Mouse (Mus musculus): ENCODE data around the gene Tmem189.
"Not testable (repeated sequence)": the region's sequence is repeated elsewhere in the genome, so short reads cannot be mapped to it uniquely, and the experiment has no call there.

The Tmem189 gene

DNA sequence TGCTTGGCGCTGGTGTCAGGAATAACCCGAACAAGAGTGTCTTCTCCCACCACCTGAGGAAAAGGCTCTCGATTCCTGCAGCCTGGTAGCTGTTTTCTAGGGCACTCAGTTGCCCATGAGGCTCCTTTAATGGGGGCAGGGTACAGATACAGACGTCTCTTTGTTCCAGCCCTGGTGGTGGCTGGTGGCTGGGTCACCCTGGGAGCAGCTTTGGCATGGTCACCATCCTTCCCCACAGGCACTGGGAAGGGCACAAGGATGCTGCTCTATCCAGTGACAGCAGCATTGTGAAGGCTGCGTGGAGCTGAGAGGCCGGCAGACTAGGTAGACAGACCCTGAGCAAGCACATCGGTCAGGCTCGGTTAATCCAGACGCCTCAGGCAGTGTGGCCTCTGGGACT lies 38.0 kb downstream of the Tmem189 start:
- no peak for DNase-seq (ENCODE audit: low spot score in 2 of 2)

DNA sequence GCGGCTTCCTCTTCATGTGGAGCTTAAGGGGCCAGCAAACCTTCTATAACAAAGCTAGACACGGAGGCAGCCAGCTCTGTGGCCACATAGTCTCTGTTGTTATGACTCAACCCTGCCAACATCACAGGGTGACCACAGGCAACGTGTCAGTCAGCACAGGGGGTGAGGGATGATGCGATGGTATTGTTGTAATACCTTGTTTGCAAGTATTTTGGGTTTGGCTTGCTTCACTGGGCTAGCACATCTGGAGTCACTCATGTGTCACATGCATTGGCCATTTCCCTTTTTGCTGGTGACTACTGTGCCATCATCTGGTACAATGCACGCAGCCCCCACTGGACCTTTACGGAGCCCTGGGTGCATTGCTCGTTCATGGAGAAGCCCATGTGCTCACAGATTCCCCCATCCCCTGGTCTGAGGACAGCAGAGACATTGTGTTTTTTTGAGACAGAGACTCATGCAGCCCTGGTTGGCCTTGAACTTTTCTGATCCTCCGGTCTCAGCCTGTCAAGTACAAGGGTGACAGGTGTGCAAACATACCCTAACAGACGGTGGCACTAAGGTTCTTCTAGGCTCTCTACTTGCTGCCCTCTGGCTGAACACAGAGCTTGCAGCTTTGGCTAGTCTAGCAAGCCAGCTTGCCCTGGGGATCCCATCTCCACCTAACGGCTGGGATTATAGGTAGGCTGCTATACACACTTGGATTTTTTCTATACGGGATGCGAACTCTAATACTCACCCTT lies 40.2 kb downstream of the Tmem189 start:
- no peak for DNase-seq (ENCODE audit: low spot score in 2 of 2)

DNA sequence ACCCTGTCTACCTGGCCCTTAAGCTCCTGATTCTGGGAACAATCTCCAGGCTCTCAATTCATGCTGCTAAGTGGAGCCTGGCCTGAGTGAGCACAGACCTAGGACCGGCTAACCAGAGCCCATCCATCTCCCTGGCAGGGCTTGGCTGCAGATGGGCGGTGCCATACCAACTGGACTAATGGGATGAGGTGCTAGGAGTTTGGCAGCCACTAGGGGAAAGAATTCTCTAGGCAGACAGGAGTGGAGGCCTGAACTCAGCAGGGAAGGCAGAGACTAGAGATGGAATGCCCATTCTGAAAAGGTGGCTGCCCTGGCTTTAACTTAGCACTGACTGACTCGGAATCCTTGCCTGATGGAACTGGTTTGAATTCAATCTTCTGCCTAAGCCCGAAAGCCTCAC lies 43.2 kb downstream of the Tmem189 start:
- DNase-seq (ENCODE audit: low spot score in 2 of 2) = no peak

DNA sequence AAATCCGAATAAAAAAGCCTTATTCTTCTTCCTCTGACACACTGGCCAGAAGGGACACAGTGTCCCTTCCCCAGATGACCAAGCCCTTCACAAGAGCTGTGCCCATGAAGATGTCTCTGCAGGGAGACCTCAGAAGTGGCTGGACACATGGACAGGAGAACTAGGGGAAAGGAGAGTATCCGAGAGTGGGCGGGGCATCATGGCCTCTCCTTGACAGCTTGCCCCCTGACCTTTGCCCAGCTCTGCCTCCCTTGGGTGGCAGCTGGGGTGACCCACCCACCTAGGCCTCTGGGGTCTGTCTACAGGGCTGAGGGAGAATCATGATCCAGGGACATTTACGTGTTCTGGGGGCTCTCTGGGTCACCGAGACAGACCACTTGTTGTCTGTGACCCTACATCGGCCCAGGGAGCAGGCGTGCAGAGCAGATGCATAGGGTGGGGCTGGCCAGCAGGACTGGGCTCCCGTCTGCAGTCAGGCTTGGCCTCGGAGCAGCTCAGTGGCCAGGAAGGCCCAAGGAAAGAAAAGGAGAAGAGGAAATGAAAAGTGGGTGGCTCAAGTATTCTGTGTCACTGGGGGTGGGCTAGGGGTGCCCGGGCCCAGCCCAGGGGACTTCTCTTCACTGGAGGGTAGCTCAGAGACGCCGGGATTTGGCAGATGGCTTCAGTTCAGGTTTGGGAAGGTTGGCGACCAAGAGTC lies 46.1 kb downstream of the Tmem189 start:
- not testable (repeated sequence) for DNase-seq (ENCODE audit: low spot score in 2 of 2)

DNA sequence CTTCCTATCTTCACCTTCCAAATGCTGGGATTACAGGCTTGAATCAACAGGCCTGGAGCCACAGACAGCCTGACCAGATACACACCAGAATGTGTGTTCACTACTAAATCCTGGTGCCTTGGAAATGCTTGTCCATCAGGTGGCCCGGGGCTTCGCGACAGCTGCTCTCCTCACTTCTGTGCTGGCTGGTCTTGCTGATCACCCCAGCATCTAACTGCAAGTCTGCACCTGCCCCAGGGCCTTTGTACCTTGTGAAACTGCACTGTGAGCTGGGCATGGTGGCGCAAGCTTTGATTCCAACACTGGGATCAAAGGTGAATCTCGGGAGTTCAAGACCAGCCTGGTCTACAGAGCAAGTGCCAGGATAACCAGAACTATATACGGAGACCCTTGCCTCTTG lies 47.5 kb downstream of the Tmem189 start:
- DNase-seq (ENCODE audit: low spot score in 2 of 2) = no peak

DNA sequence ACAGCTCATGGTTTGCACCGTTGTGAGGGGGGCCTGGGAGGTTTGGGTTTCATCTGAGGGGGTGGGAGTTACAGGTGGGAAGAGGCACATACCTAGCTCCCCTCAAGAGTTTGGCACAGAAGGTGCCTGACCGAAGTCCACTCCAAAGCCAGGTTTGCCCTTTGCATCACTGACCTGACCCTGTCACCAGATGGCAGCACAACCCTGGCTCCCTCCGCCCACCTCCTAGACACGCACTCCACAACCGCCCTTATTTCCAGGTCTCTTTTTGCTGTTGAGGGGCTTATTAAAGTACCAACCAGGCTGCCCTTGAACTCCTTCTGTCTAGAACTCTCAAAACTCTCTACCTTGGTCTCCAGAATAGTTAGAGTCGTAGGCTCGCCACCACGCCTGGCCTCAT lies 48.3 kb downstream of the Tmem189 start:
- no peak for DNase-seq (ENCODE audit: low spot score in 2 of 2)

DNA sequence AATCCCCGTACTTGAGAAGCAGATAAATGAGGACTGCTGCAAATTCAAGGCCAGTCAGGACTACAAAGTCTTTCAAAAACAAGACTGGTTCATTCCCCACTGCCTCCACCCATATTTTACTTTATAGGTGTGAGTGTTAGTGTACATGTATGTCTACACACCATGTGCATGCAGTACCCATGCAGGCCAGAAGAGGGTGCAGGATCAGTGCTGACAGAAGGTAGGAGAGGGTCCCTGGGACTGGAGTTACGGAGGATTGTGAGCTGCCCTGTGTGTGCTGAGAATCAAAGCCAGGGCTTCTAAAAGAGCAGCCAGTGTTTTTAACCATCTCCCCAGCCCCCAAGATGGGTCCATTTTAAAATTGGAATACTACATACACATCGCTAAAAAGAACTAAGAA lies 49.3 kb downstream of the Tmem189 start:
- DNase-seq (ENCODE audit: low spot score in 2 of 2) = no peak

DNA sequence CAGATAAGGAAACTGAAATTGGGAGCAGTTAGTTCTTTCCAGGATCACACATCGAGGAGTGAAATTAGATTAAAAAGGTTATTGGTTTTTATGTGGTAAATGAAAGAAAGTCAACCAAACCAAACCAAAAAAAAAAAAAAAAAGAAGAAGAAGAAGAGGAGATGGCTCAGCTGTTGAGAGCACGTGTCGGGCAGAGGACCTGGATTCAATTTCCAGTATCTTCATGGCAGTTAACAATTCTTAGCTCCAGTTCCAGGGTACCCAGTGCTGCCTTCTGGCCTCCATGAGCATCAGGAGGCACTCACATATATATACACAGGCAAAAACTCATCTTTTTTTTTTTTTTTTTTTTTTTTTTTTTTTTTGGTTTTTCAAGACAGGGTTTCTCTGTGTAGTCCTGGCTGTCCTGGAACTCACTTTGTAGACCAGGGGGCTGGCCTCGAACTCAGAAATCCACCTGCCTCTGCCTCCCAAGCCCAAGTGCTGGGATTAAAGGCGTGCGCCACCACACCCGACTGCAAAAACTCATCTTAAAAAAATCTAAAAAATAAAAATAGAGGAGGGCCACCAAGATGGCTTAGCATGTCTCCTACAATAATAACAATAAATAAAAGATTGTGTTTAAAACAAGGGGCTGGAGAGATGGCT lies 54.6 kb downstream of the Tmem189 start:
- no peak for DNase-seq (ENCODE audit: low spot score in 2 of 2)

DNA sequence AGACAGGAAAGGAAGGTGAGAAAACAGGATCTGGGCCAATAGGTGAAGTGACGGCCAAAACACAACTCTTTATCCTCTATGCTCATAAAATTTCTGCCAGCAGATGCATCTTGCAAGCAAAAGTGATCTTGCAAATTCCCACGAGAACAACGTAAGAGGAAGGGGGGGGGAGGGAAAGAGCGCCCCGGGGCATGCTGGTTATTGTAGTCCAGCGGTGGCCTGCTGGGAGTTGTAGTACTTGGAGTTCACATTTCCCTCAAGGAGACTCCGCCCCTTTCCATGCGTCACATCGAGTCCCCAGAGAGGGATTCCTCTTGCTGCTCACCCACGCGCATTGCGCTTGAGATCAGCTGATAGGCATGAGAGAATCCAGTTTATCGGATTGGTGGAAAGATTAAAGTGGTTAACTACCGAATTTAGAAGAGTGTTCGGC lies 55.3 kb downstream of the Tmem189 start:
- DNase-seq (ENCODE audit: low spot score in 2 of 2) = peak; percentile 98 to 99

DNA sequence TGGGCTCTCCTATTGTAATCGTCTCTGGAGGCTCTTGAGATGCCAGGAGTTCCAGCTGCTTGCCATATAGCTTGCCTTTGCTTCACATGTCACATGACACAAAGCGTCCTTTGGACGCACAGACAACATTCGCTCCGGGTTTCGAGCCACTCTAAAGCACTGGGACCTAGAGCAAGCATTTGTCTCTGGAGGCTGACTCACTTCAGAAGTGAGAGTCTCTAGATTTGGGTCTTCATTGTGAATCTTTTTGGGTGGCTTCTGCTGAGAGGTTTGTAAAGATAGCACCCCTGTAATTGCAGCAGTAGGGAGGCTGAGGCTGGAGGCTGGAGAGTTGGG lies 56.1 kb downstream of the Tmem189 start:
- no peak for DNase-seq (ENCODE audit: low spot score in 2 of 2)

DNA sequence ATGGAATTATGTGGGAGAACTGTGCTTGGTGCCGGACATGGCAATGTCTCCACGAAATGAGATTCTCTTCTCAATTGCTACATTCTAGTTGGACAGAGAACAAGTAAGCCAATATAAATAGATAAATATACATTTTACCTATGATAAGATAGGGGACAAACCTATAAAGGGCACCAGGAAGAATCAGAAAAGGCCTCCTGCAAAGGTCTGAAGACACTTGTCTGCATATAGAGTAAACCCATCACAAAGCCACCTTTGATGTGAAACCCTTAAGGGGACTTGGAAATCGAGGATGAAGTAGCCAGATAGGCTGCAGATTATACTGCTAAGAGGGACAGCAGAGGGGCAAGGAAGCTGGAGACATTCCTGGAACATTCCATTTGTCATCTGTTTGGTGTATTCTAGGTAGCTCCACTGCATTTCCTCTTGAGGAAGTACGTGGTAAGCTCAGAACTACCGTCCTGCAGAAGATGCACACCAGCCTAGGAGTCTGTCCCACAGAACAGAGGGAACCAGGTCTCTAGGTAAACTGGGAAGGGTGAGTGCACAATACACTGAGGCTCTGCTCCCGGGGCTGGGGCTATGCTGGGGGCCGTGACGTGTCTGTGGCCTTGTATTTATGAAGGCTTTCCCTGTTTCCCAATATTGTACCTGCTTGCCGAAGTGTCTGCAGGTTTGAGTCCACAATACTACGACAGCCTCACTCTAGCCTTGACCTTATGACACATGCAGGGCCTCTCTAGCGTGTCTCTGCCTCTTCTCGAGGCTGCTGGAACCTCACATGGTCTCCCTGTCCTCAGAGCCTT lies 56.7 kb downstream of the Tmem189 start:
- no peak for DNase-seq (ENCODE audit: low spot score in 2 of 2)

DNA sequence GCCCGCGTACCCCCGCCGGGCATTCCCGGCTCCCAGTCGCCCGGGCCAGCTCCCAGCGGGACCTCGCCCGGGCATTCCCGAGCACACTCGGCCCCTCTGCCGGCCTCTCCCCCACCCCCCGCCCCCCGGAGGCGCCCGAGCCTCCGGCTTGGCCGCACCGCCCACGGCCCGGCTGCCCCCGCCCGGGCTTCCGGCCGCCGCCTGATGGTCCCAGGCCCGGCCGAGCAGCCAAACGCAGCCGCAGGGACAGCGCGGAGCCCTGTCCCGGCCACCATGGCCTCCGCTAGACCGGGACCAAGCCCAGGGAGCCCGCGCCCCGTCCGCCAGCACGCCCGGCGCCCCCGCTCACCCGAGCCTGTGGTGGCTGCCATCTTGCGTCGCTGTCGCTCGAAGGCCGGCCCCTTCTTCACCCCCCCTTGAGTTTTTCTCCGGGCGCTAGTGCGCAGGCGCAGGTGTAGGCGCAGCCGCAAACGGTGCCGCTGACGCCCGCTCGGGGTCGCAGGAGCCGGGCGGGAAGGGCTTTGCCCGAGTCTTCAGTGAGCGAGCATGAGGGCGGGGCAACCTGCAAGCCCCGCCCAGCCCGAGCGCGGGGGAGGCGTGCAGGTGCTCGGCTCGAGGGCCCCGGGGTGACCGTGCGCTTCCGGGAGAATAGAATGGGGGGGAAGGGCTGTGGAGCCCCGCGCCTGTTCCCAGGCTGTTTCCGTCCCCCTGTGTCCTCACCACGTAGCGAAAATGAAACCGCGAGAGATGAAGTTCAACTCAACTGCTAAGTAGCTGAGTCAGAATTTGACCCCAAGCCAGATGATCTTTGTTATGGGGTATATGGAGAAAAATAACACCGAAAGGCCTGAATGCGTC lies 57.8 kb downstream of the Tmem189 start, which contains the start of gene Ube2v1:
Ube2v1 (minus strand) TSS at position 505 of the 858 bp plus-strand sequence.
- peak; percentile 97 to 98 for DNase-seq (ENCODE audit: low spot score in 2 of 2)

DNA sequence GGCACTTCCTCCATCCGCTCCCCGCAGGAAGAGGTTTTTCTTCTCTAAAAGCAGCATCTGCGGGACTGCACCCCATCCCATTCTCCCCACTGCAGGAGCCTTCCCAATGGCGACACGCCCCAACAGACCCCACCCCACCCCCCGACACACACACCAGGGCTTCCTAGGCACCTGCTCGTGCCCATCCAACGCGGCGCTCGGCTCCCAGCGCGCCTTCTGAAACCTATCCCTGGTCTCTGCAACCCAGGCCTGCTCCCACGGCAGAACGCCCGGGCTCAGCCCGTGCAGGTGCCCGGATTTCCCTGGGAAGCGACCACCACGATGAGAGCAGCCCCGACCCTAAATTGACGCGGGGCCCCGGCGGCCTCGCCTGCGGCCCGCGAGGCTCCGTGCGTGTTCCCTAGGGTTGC lies 58.4 kb downstream of the Tmem189 start:
- DNase-seq (ENCODE audit: low spot score in 2 of 2) = peak; percentile 55 to 64

DNA sequence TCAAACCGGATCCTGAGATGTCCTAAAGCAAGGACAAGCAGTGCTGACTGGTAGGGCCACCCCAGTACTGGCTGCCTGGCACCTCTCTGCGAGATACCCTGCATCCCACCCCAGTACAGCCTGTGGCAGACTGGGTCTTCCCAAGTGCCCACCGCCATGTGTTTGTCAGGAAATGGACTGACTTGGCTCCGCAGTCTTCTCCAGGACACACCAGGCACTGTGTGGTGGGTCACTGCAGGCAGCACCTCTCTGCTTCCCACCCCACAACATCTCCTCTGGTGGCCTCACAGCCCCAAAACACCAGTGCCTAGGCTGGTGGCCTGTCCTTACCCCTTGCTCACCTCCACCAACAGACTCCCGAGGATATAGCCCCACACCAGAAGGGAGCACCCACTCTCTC lies 59.2 kb downstream of the Tmem189 start:
- no peak for DNase-seq (ENCODE audit: low spot score in 2 of 2)

DNA sequence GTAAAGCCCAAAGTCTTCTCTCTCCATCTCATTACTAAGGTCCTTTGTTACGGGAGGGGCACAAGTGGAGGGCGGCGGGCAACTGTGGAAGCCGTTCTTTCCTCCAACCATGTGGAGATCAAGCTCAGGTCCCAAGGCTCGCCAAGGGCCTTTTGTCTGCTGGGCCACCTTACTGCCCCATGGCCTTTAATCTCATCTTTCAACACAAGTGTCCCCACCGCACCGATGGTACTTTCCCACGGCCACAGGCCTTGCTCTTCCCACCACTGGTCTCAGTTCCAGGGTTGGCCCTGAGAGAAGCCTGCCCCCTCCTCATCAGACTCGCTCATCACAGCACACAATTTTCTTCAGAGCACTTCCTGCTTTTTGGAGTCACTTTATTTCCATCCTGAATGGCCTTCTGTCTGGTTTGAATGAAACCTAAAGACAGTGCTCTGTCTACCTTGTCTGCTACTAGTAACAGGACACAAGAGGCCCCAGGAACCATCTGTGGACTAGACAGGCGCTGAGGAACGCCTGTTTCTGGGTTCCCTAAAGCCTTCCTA lies 59.9 kb downstream of the Tmem189 start:
- DNase-seq (ENCODE audit: low spot score in 2 of 2) = no peak

DNA sequence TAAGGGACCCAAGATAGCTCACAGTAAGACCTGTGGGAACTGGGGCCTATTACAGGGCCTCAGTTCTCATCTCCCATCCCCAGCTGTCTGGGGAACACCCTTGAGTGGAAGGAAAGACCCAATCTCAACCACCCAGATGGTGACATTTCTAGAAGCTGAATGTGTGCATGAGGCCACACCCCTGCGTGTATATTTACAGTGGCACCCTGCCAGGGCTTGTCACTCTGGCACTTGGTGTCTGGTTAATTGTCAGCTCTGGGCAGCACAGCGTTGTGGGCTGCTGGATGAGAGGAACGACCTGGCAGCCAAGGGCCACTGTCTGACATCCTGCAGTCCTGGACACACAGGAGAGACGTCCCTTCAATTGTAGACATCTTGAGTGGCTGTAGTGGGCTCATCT lies 60.8 kb downstream of the Tmem189 start:
- peak in 1 of 2 experiments; percentile 66 for DNase-seq (ENCODE audit: low spot score in 2 of 2)

DNA sequence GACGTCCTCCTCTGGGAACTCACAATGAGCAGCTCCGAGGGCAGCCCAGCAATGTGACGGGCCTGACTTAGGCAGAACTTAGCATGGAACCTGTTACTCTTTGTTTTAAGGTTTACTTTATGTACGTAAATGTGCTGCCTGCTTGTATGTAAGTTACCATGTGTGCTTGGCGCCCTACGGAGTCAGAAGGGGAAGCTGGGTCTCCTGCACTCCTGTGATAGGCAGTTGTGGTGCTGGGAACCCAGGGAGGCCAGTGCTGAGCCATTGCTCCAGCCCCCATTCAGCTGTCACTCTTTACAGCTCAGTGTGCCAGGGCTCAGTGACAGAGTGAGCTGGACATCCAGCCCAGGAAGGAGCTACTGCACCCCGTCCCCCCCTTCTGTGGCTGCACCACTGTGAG lies 62.6 kb downstream of the Tmem189 start:
- DNase-seq (ENCODE audit: low spot score in 2 of 2) = no peak

DNA sequence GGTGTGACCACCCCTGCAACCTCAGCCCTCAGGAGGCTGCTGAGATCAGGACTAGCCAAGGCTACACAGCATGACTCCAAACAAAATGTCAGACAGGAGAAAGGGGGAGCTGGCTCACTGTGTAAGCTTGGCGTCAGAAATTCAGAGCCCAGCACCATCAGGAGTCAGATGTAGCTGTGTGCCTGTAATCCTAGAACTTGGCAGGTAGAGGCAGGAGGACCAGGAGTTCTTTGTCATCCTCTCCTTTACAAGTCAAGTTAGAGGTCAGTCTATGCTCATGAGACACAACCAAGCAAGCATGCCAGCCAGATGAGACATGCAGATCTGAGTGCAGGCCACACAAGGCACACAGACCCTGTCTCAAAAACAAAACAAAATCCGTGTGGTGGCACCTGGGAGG lies 64.0 kb downstream of the Tmem189 start:
- DNase-seq (ENCODE audit: low spot score in 2 of 2) = no peak

DNA sequence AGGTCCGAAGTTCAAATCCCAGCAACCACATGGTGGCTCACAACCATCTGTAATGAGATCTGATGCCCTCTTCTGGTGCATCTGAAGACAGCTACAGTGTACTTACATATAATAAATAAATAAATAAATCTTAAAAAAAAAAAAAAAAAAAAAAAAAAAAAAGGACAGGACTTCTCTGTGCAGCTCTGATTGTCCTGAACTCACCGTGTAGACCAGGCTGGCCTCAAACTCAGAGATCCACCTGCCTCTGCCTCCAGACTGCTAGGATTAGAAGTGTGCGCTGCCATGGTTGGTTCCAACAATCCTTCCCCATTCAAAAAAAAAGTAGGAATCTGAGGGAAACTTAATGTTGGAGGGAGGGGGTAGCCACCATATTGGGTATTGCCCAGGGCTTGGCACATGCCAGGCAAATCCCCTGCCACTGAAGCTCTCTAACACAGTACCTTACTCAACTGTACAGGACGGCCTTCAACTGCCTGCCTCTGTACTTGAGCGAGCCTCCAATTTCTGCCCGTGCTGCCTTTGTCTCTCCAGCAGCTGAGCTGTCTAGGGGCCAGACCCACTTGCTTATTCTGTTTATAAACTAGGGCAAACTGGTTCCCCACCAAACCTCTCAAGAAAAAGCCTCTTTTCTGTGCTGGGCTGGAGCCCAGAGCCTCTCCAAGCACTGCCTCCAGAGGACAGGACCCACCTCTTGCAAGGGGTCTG lies 65.1 kb downstream of the Tmem189 start:
- DNase-seq (ENCODE audit: low spot score in 2 of 2) = peak; percentile 67 to 72

DNA sequence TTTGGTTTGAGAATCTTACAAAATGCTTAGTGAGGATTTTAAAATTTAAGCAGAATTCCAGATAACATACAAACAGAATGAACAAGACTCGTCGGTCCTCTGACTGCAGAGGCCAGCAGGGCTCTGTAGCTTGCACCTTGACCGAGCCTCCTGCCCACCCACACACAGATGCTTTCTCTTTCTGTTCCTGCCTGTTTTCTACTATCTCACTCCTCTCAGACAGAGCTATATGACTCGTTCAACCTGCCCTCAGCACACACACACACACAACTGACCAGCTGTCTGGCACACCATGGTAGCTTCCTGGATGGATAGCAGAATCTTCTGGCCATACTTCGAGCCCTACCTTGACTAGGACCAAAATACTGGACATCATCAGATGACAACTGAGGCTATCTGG lies 66.7 kb downstream of the Tmem189 start:
- DNase-seq (ENCODE audit: low spot score in 2 of 2) = no peak

Data from right cerebral cortex, postnatal 10 days (tissue).